Mouse (Mus musculus): Measurements from ENCODE around the gene Eno3. TPM values are rescaled to one million over a fixed set of nuclear protein-coding genes. Genes with fewer than 3 reads are reported as not detected.

Eno3 gene
- total and polyA plus RNA-seq, 2 experiments from 2014 or later = 7.6 to 9.9 TPM

GRCm38 (mm10) chr11:70674501-70674900 lies 17.5 kb downstream of the Eno3 start:
- no peak for DNase-seq (ENCODE audit: low spot score)
- TF ChIP-seq CTCF (IDR thresholded peaks at IDR 0.05) = no peak
- ATAC-seq (ENCODE audit: low FRiP score) = no peak

GRCm38 (mm10) chr11:70678092-70678491 lies 21.1 kb downstream of the Eno3 start:
- H3K27me3 ChIP-seq (ENCODE audit: insufficient read depth, low read length) = no peaks in the 10 kb centered on the region
- no peak overlapping the region for H3K4me2 ChIP-seq (ENCODE audit: low read depth, low read length, poor library complexity, severe bottlenecking)
- no peak for TF ChIP-seq CTCF (IDR thresholded peaks at IDR 0.05)
- DNase-seq (ENCODE audit: low spot score) (no peak), ATAC-seq (ENCODE audit: low FRiP score) (no peak)
- no peak overlapping the region for H3K4me3 ChIP-seq (ENCODE audit: low read depth, low read length)
- H3K4me1 ChIP-seq (ENCODE audit: insufficient read depth, low read length) = no peaks in the 10 kb centered on the region
- WGBS = 88% methylated on average over 9 of the region's 9 CpGs
- H3K27ac ChIP-seq (ENCODE audit: low read depth, low read length) = no peak overlapping the region
- H3K9ac ChIP-seq (replicated peaks; ENCODE audit: low read length, poor library complexity, severe bottlenecking) = no peak overlapping the region
- H3K9me3 ChIP-seq (ENCODE audit: low read length) = no peaks in the 10 kb centered on the region
- peaks cover 56% of the 10 kb centered on the region for H3K36me3 ChIP-seq (ENCODE audit: insufficient read depth, low read length)

More at GRCm38 (mm10) chr11:70674501-70674900, 17.5 kb downstream of the Eno3 start:
- Histone ChIP-seq H3K4me2 (ENCODE audit: low read depth, low read length, poor library complexity, severe bottlenecking) (no peak overlapping the region), H3K4me1 (ENCODE audit: insufficient read depth, low read length) (0 out of 2 replicates have a peak, but pooled peaks cover 6% of the 10 kb centered on the region), H3K4me3 (ENCODE audit: low read depth, low read length) (no peak overlapping the region), H3K36me3 (ENCODE audit: insufficient read depth, low read length) (peaks cover 41% of the 10 kb centered on the region), H3K27me3 (ENCODE audit: insufficient read depth, low read length) (no peaks in the 10 kb centered on the region), H3K27ac (ENCODE audit: low read depth, low read length) (no peak overlapping the region), H3K9ac (replicated peaks; ENCODE audit: low read length, poor library complexity, severe bottlenecking) (no peak overlapping the region), H3K9me3 (ENCODE audit: low read length) (no peaks in the 10 kb centered on the region)
- 71% methylated on average over 11 of the region's 11 CpGs for WGBS

- Histone ChIP-seq H3K4me1 (ENCODE audit: insufficient read depth, low read length) (no peaks in the 10 kb centered on the region), H3K4me2 (ENCODE audit: low read depth, low read length, poor library complexity, severe bottlenecking) (no peak overlapping the region), H3K36me3 (ENCODE audit: insufficient read depth, low read length) (peaks cover 60% of the 10 kb centered on the region), H3K27ac (ENCODE audit: low read depth, low read length) (no peak overlapping the region), H3K9ac (replicated peaks; ENCODE audit: low read length, poor library complexity, severe bottlenecking) (no peak overlapping the region), H3K4me3 (ENCODE audit: low read depth, low read length) (no peak overlapping the region), H3K27me3 (ENCODE audit: insufficient read depth, low read length) (no peaks in the 10 kb centered on the region), H3K9me3 (ENCODE audit: low read length) (no peaks in the 10 kb centered on the region)
- DNase-seq (ENCODE audit: low spot score) (no peak), ATAC-seq (ENCODE audit: low FRiP score) (no peak)
- 76% methylated on average over 2 of the region's 2 CpGs for WGBS
- no peak for TF ChIP-seq CTCF (IDR thresholded peaks at IDR 0.05)
These were observed 21.6 kb downstream of the Eno3 start for GRCm38 (mm10) chr11:70678576-70678975.

GRCm38 (mm10) chr11:70679361-70679760 lies 22.4 kb downstream of the Eno3 start:
- no peak overlapping the region for H3K4me2 ChIP-seq (ENCODE audit: low read depth, low read length, poor library complexity, severe bottlenecking)
- peaks cover 61% of the 10 kb centered on the region for H3K36me3 ChIP-seq (ENCODE audit: insufficient read depth, low read length)
- H3K27me3 ChIP-seq (ENCODE audit: insufficient read depth, low read length) = no peaks in the 10 kb centered on the region
- no peak for TF ChIP-seq CTCF (IDR thresholded peaks at IDR 0.05)
- H3K27ac ChIP-seq (ENCODE audit: low read depth, low read length) = no peak overlapping the region
- WGBS = 95% methylated on average over 8 of the region's 8 CpGs
- H3K9ac ChIP-seq (replicated peaks; ENCODE audit: low read length, poor library complexity, severe bottlenecking) = no peak overlapping the region
- ATAC-seq (ENCODE audit: low FRiP score) (no peak), DNase-seq (ENCODE audit: low spot score) (no peak)
- H3K4me1 ChIP-seq (ENCODE audit: insufficient read depth, low read length) = no peaks in the 10 kb centered on the region
- H3K9me3 ChIP-seq (ENCODE audit: low read length) = no peaks in the 10 kb centered on the region
- no peak overlapping the region for H3K4me3 ChIP-seq (ENCODE audit: low read depth, low read length)

- no peak overlapping the region for H3K4me2 ChIP-seq (ENCODE audit: low read depth, low read length, poor library complexity, severe bottlenecking)
- DNase-seq (ENCODE audit: low spot score) (no peak), ATAC-seq (ENCODE audit: low FRiP score) (no peak)
- H3K9me3 ChIP-seq (ENCODE audit: low read length) = no peaks in the 10 kb centered on the region
- no peak overlapping the region for H3K27ac ChIP-seq (ENCODE audit: low read depth, low read length)
- TF ChIP-seq CTCF (IDR thresholded peaks at IDR 0.05) = no peak
- H3K36me3 ChIP-seq (ENCODE audit: insufficient read depth, low read length) = peaks cover 64% of the 10 kb centered on the region
- no peaks in the 10 kb centered on the region for H3K4me1 ChIP-seq (ENCODE audit: insufficient read depth, low read length)
- H3K27me3 ChIP-seq (ENCODE audit: insufficient read depth, low read length) = no peaks in the 10 kb centered on the region
- 91% methylated on average over 8 of the region's 8 CpGs for WGBS
- H3K4me3 ChIP-seq (ENCODE audit: low read depth, low read length) = no peak overlapping the region
- H3K9ac ChIP-seq (replicated peaks; ENCODE audit: low read length, poor library complexity, severe bottlenecking) = no peak overlapping the region
These were observed 22.9 kb downstream of the Eno3 start for GRCm38 (mm10) chr11:70679894-70680293.

GRCm38 (mm10) chr11:70681170-70681569 lies 24.2 kb downstream of the Eno3 start:
- Histone ChIP-seq H3K4me3 (ENCODE audit: low read depth, low read length) (no peak overlapping the region), H3K27ac (ENCODE audit: low read depth, low read length) (no peak overlapping the region), H3K9ac (replicated peaks; ENCODE audit: low read length, poor library complexity, severe bottlenecking) (no peak overlapping the region), H3K4me2 (ENCODE audit: low read depth, low read length, poor library complexity, severe bottlenecking) (no peak overlapping the region), H3K27me3 (ENCODE audit: insufficient read depth, low read length) (no peaks in the 10 kb centered on the region), H3K36me3 (ENCODE audit: insufficient read depth, low read length) (peaks cover 51% of the 10 kb centered on the region), H3K9me3 (ENCODE audit: low read length) (no peaks in the 10 kb centered on the region), H3K4me1 (ENCODE audit: insufficient read depth, low read length) (peaks cover under 1% of the 10 kb centered on the region; the same call in 1 of the 2 replicates)
- no peak for ATAC-seq (ENCODE audit: low FRiP score)
- DNase-seq (ENCODE audit: low spot score) = no peak
- WGBS = 63% methylated on average over 12 of the region's 12 CpGs
- no peak for TF ChIP-seq CTCF (IDR thresholded peaks at IDR 0.05)
